Mouse (Mus musculus): ENCODE results near the gene Ak5. TPM values are rescaled to one million over a fixed set of nuclear protein-coding genes. Genes with fewer than 3 reads are reported as not detected.
A peak's percentile ranks its signal among the peaks of the same experiment; 100 is the strongest.
"Not testable (repeated sequence)": the region's sequence is repeated elsewhere in the genome, so short reads cannot be mapped to it uniquely, and the experiment has no call there.

Ak5 gene
- polyA plus RNA-seq, 1 experiment: 1.4 TPM

GRCm38 (mm10) chr3:152702274-152702843 is 34.2 kb upstream of the Ak5 start:
- Histone ChIP-seq H3K36me3 (ENCODE audit: control insufficient read depth, insufficient read depth, low read length) (no peaks in the 10 kb centered on the region), H3K4me3 (ENCODE audit: control insufficient read depth, low read depth, low read length) (peak overlapping the region; percentile 26; the same call in 1 of the 2 replicates), H3K4me1 (ENCODE audit: control insufficient read depth, insufficient read depth, low read length) (peaks cover 7% of the 10 kb centered on the region), H3K27me3 (ENCODE audit: control insufficient read depth, insufficient read depth, low read length) (no peaks in the 10 kb centered on the region), H3K27ac (ENCODE audit: control insufficient read depth, insufficient read depth, low read depth, low read length) (no peak overlapping the region; the same call in 1 of the 2 replicates)
- TF ChIP-seq POLR2A (IDR thresholded peaks at IDR 0.05; ENCODE audit: control insufficient read depth, low read depth, low read length) (no peak), CTCF (IDR thresholded peaks at IDR 0.05; ENCODE audit: control insufficient read depth, insufficient read depth, insufficient replicate concordance, low read depth, low read length) (no peak)

DNA sequence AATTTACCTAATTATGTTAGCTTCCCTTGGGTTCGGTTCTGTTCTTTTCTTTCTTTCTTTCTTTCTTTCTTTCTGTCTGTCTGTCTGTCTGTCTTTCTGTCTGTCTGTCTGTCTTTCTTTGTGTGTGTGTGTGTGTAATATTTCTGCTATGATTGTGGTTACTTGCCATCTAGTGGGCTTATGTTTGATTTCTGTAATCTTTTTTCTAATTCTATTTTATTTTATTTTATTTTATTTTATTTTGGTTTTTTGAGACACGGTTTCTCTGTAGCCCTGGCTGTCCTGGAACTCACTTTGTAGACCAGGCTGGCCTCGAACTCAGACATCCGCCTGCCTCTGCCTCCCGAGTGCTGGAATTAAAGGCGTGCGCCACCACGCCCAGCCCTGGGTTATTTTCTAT is 33.4 kb upstream of the Ak5 start:
- not testable (repeated sequence) for H3K36me3 ChIP-seq (ENCODE audit: control insufficient read depth, insufficient read depth, low read length); H3K27me3 ChIP-seq (ENCODE audit: control insufficient read depth, insufficient read depth, low read length); H3K4me1 ChIP-seq (ENCODE audit: control insufficient read depth, insufficient read depth, low read length); H3K4me3 ChIP-seq (ENCODE audit: control insufficient read depth, low read depth, low read length); H3K27ac ChIP-seq (ENCODE audit: control insufficient read depth, insufficient read depth, low read depth, low read length)

DNA sequence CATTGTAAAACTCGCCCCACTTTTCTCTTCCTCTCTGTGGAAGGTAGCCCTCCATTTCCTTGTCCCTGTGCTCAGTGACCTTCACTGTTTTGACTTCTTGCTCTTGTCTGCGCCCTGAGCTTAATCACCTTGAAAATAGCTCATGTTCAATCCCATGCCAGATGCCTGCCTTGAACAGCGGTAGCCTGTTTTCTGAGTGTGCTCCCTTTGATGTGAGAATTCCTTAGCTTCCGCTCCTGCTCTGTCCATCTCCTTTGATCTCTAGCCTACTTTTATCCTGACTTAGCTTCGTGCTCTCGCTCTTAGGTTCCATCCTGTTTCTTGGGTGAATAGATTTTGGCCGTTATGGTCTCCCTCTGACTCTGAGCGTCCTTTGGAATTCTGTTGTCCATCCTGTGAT is 31.1 kb upstream of the Ak5 start:
- no peaks in the 10 kb centered on the region for H3K27me3 ChIP-seq (ENCODE audit: control insufficient read depth, insufficient read depth, low read length)
- no peak for TF ChIP-seq POLR2A (IDR thresholded peaks at IDR 0.05; ENCODE audit: control insufficient read depth, low read depth, low read length)
- no peak for TF ChIP-seq CTCF (IDR thresholded peaks at IDR 0.05; ENCODE audit: control insufficient read depth, insufficient read depth, insufficient replicate concordance, low read depth, low read length)
- H3K36me3 ChIP-seq (ENCODE audit: control insufficient read depth, insufficient read depth, low read length): no peaks in the 10 kb centered on the region
- peaks cover 7% of the 10 kb centered on the region for H3K4me1 ChIP-seq (ENCODE audit: control insufficient read depth, insufficient read depth, low read length)
- no peak overlapping the region for H3K27ac ChIP-seq (ENCODE audit: control insufficient read depth, insufficient read depth, low read depth, low read length)
- H3K4me3 ChIP-seq (ENCODE audit: control insufficient read depth, low read depth, low read length): no peak overlapping the region

DNA sequence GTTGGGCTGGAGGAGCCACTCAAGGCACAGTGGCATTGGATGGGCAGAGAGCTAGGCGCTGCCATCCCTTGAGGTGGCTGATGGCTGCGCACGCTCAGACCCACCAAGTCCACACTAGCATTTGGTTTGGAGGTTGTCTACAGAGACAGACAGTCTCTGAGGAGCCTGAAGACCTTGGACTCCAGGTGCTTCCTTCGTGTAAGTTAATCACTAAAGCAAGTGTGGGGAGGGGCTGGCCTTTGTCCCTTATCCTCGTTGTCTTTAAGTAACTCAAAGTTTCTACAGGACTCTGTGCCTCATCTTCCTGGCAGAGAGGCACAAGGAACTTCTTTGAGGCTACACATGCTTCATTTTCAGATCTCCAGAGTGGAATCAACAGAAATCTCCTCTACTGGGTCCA is 29.9 kb upstream of the Ak5 start:
- Histone ChIP-seq H3K27me3 (ENCODE audit: control insufficient read depth, insufficient read depth, low read length) (no peaks in the 10 kb centered on the region), H3K4me3 (ENCODE audit: control insufficient read depth, low read depth, low read length) (no peak overlapping the region), H3K27ac (ENCODE audit: control insufficient read depth, insufficient read depth, low read depth, low read length) (no peak overlapping the region), H3K4me1 (ENCODE audit: control insufficient read depth, insufficient read depth, low read length) (peaks cover 7% of the 10 kb centered on the region), H3K36me3 (ENCODE audit: control insufficient read depth, insufficient read depth, low read length) (no peaks in the 10 kb centered on the region)
- TF ChIP-seq POLR2A (IDR thresholded peaks at IDR 0.05; ENCODE audit: control insufficient read depth, low read depth, low read length) (no peak), CTCF (IDR thresholded peaks at IDR 0.05; ENCODE audit: control insufficient read depth, insufficient read depth, insufficient replicate concordance, low read depth, low read length) (no peak)

- TF ChIP-seq CTCF (IDR thresholded peaks at IDR 0.05; ENCODE audit: control insufficient read depth, insufficient read depth, insufficient replicate concordance, low read depth, low read length) (no peak), POLR2A (IDR thresholded peaks at IDR 0.05; ENCODE audit: control insufficient read depth, low read depth, low read length) (no peak)
- Histone ChIP-seq H3K4me1 (ENCODE audit: control insufficient read depth, insufficient read depth, low read length) (no peaks in the 10 kb centered on the region), H3K27me3 (ENCODE audit: control insufficient read depth, insufficient read depth, low read length) (no peaks in the 10 kb centered on the region), H3K4me3 (ENCODE audit: control insufficient read depth, low read depth, low read length) (no peak overlapping the region), H3K27ac (ENCODE audit: control insufficient read depth, insufficient read depth, low read depth, low read length) (no peak overlapping the region), H3K36me3 (ENCODE audit: control insufficient read depth, insufficient read depth, low read length) (no peaks in the 10 kb centered on the region)
These were observed 26.8 kb upstream of the Ak5 start for GRCm38 (mm10) chr3:152694950-152695349.

DNA sequence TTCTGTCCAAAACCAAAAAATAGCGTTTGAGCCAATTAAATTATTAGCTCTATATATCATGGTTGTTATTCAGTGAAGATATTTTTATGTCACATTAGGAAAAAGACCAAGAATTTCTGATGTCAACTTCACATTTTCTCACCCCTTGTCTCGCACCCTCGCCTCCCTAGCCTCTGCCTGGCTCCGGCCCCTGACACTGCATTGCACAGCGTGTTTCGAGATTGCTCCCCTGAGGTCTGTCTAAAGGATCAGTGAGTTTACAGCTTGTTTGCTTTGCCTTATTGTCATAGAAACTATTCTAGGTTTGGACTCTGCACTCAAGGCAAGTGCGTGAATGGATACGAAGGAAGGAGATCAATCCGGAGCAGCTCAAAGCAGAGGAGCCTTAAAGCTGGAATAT is 20.9 kb upstream of the Ak5 start:
- Histone ChIP-seq H3K27ac (ENCODE audit: control insufficient read depth, insufficient read depth, low read depth, low read length) (no peak overlapping the region), H3K4me1 (ENCODE audit: control insufficient read depth, insufficient read depth, low read length) (0 out of 2 replicates have a peak, but pooled peaks cover 2% of the 10 kb centered on the region), H3K36me3 (ENCODE audit: control insufficient read depth, insufficient read depth, low read length) (no peaks in the 10 kb centered on the region), H3K4me3 (ENCODE audit: control insufficient read depth, low read depth, low read length) (no peak overlapping the region), H3K27me3 (ENCODE audit: control insufficient read depth, insufficient read depth, low read length) (no peaks in the 10 kb centered on the region)
- no peak for TF ChIP-seq CTCF (IDR thresholded peaks at IDR 0.05; ENCODE audit: control insufficient read depth, insufficient read depth, insufficient replicate concordance, low read depth, low read length)
- TF ChIP-seq POLR2A (IDR thresholded peaks at IDR 0.05; ENCODE audit: control insufficient read depth, low read depth, low read length): no peak

DNA sequence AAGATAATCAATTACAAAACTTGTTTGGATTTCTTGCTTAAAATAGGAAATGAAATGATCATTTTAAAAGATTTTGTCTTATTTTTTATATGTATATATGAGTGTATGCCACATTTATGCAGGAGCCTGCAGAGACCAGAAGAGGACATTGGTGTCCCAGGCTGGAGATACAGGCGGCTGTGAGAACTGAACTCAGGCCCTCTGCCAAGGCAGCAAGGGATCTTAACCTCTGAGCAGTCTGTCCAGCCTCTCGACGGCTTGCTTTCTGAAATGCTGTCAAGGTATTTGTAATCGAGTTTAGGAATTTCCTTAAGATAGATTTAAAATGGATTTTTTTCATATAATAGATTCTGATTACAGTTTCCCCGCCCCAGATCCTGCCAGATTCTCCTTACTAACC is 20.4 kb upstream of the Ak5 start:
- H3K27ac ChIP-seq (ENCODE audit: control insufficient read depth, insufficient read depth, low read depth, low read length): no peak overlapping the region
- H3K27me3 ChIP-seq (ENCODE audit: control insufficient read depth, insufficient read depth, low read length): no peaks in the 10 kb centered on the region
- H3K36me3 ChIP-seq (ENCODE audit: control insufficient read depth, insufficient read depth, low read length): no peaks in the 10 kb centered on the region
- no peak overlapping the region for H3K4me3 ChIP-seq (ENCODE audit: control insufficient read depth, low read depth, low read length)
- H3K4me1 ChIP-seq (ENCODE audit: control insufficient read depth, insufficient read depth, low read length): 0 out of 2 replicates have a peak, but pooled peaks cover 2% of the 10 kb centered on the region
- TF ChIP-seq POLR2A (IDR thresholded peaks at IDR 0.05; ENCODE audit: control insufficient read depth, low read depth, low read length): no peak
- TF ChIP-seq CTCF (IDR thresholded peaks at IDR 0.05; ENCODE audit: control insufficient read depth, insufficient read depth, insufficient replicate concordance, low read depth, low read length): no peak

DNA sequence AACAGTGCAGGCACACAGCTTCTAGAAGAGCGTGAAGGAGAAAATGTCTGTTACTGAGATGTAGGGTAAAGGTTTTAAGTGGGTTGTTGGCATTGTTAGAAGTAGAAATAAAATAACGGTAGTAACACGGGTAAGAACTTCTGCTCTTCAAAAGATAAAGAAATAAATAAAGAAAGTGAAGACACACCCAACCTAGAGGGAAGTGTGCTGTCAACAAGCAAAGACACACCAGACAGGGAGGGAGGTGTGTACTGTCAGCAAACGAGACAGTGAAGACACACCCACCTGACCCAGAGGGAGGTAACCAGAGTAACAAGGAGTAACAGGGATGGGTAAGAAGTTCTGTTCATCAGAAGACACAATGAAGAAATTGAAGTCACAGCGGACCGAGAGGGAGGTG is 6.5 kb upstream of the Ak5 start:
- Histone ChIP-seq H3K4me1 (ENCODE audit: control insufficient read depth, insufficient read depth, low read length) (no peaks in the 10 kb centered on the region), H3K36me3 (ENCODE audit: control insufficient read depth, insufficient read depth, low read length) (no peaks in the 10 kb centered on the region), H3K27ac (ENCODE audit: control insufficient read depth, insufficient read depth, low read depth, low read length) (no peak overlapping the region), H3K4me3 (ENCODE audit: control insufficient read depth, low read depth, low read length) (no peak overlapping the region), H3K27me3 (ENCODE audit: control insufficient read depth, insufficient read depth, low read length) (no peaks in the 10 kb centered on the region)
- TF ChIP-seq POLR2A (IDR thresholded peaks at IDR 0.05; ENCODE audit: control insufficient read depth, low read depth, low read length): no peak
- TF ChIP-seq CTCF (IDR thresholded peaks at IDR 0.05; ENCODE audit: control insufficient read depth, insufficient read depth, insufficient replicate concordance, low read depth, low read length): no peak

Data from testis, adult 2 months (tissue).